ENCODE assay signal across 23 mouse cellular contexts in the genomic region with DNA sequence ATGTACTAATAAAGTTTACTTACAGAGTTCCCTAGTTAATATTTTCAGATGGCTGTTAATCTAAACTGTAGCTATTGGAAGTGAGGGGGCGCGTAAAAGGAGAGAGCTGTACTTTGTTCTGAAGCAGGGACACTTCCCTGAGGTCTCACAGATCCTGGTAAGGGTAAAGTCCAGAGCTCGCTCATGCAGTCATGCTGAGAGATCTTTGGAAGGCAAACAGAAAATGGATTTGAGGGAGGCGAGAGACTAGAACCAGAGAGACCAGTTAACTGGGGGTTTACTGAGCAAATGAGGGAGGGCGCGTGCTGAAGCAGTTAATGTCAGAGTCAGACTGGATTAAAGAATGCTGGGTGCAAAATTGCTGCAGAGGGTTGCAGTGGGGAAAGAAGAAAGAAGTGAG. TPM values are rescaled to one million over a fixed set of nuclear protein-coding genes. Genes with fewer than 3 reads are reported as not detected.
DNase-seq lines count a peak whose midpoint lies in the region; ATAC-seq and TF ChIP-seq lines count a peak whose summit lies in the region.
"Had no signal": no experiment of that assay in that cellular context is flagged by ENCODE, and none has a peak within 500 bp of the region (broad histone marks: within the 10 kb centered on the region; RNA-seq: fewer than 3 reads in every experiment).

No protein-coding gene starts in this region.

- intact Hi-C loops in heart, postnatal 10 days (cut with DNase I) = no loop called here

- H3K4me3 ChIP-seq in kidney, embryonic 14.5 days (ENCODE audit: low read length) = no peak overlapping the region
- no peak overlapping the region for H3K4me3 ChIP-seq in kidney, postnatal 0 days (replicated peaks; ENCODE audit: low read depth, low read length)
- H3K4me3 ChIP-seq in liver, embryonic 15.5 days (replicated peaks) = no peak overlapping the region
- H3K4me3 ChIP-seq: gastrocnemius, adult 2 months; heart, embryonic 15.5 days; hindbrain, embryonic 10.5 days had no signal

- no peaks in the 10 kb centered on the region for H3K9me3 ChIP-seq in kidney, embryonic 14.5 days (ENCODE audit: control insufficient read depth, low read length)
- H3K9me3 ChIP-seq in kidney, postnatal 0 days (replicated peaks; ENCODE audit: low read length) = no peaks in the 10 kb centered on the region
- H3K9me3 ChIP-seq in liver, embryonic 15.5 days (replicated peaks) = no peaks in the 10 kb centered on the region
- H3K9me3 ChIP-seq: G1E; heart, embryonic 15.5 days; hindbrain, embryonic 10.5 days had no signal

- H3K4me1 ChIP-seq in kidney, embryonic 14.5 days (ENCODE audit: control insufficient read depth, insufficient read depth, low read length) = peaks cover 4% of the 10 kb centered on the region; the same call in 1 of the 2 replicates
- H3K4me1 ChIP-seq in kidney, postnatal 0 days (replicated peaks; ENCODE audit: insufficient read depth, low read length) = peaks cover 3% of the 10 kb centered on the region; the same call in 1 of the 2 replicates
- H3K4me1 ChIP-seq in liver, embryonic 15.5 days (replicated peaks) = peaks cover 27% of the 10 kb centered on the region; the same call in 1 of the 2 replicates

- H3K9ac ChIP-seq in kidney, embryonic 14.5 days (ENCODE audit: low read depth, low read length) = no peak overlapping the region
- H3K9ac ChIP-seq in kidney, postnatal 0 days (ENCODE audit: low read depth, low read length) = no peak overlapping the region
- no peak overlapping the region for H3K9ac ChIP-seq in liver, embryonic 15.5 days
- H3K9ac ChIP-seq: heart, embryonic 15.5 days had no signal

- H3K27ac ChIP-seq in kidney, embryonic 14.5 days (ENCODE audit: low read depth, low read length) = no peak overlapping the region
- peak overlapping the region; percentile 25; the same call in 1 of the 2 replicates for H3K27ac ChIP-seq in kidney, postnatal 0 days
- H3K27ac ChIP-seq in liver, embryonic 15.5 days (replicated peaks) = peak overlapping the region; percentile 69
- H3K27ac ChIP-seq: gastrocnemius, adult 2 months; heart, embryonic 15.5 days; hindbrain, embryonic 10.5 days had no signal

- no peak for TF ChIP-seq CTCF in kidney, postnatal 0 days (IDR thresholded peaks at IDR 0.05; ENCODE audit: low read depth)

- peaks cover 13% of the 10 kb centered on the region for H3K36me3 ChIP-seq in kidney, embryonic 14.5 days (ENCODE audit: control insufficient read depth, insufficient read depth, low read length)
- H3K36me3 ChIP-seq in kidney, postnatal 0 days (ENCODE audit: insufficient read depth, low read length) = 0 out of 2 replicates have a peak, but pooled peaks cover 7% of the 10 kb centered on the region
- H3K36me3 ChIP-seq in liver, embryonic 15.5 days (replicated peaks) = 0 out of 2 replicates have a peak, but pooled peaks cover 5% of the 10 kb centered on the region
- H3K36me3 ChIP-seq: heart, embryonic 15.5 days had no signal

- WGBS in kidney, embryonic 14.5 days = 78% methylated on average over 6 of the region's 6 CpGs
- WGBS in kidney, postnatal 0 days = 72% methylated on average over 6 of the region's 6 CpGs
- WGBS in liver, embryonic 15.5 days (ENCODE audit: insufficient replicate concordance) = 65% methylated on average over 6 of the region's 6 CpGs

- no peak overlapping the region for H3K4me2 ChIP-seq in kidney, embryonic 14.5 days (replicated peaks; ENCODE audit: low read depth, low read length)
- H3K4me2 ChIP-seq in kidney, postnatal 0 days (ENCODE audit: low read length) = no peak overlapping the region
- H3K4me2 ChIP-seq in liver, embryonic 15.5 days = no peak overlapping the region
- H3K4me2 ChIP-seq: heart, embryonic 15.5 days had no signal

- peak; percentile 69 for DNase-seq in kidney, adult 11 months
- peak; percentile 11 for DNase-seq in kidney, postnatal 0 days (ENCODE audit: low spot score)
- no peak for DNase-seq in spleen, postnatal 4 days (ENCODE audit: low spot score in 2 of 2)
- DNase-seq in urinary bladder, adult 2 months (ENCODE audit: low spot score) = no peak
- no peak for DNase-seq in heart, postnatal 10 days
- DNase-seq in cerebellum, postnatal 36 days = no peak
- DNase-seq: cerebellum, postnatal 10 days; gastrocnemius, adult 2 months; heart, adult 18-20 months; layer of hippocampus, adult 9-11 months; lung, postnatal 10 days; midbrain, embryonic 14.5 days; right cerebral cortex, postnatal 4 days had no signal

- H3K27me3 ChIP-seq in kidney, embryonic 14.5 days (ENCODE audit: control insufficient read depth, insufficient read depth, low read length) = no peaks in the 10 kb centered on the region
- H3K27me3 ChIP-seq in kidney, postnatal 0 days (ENCODE audit: insufficient read depth, low read length) = no peaks in the 10 kb centered on the region
- H3K27me3 ChIP-seq in liver, embryonic 15.5 days = no peaks in the 10 kb centered on the region
- H3K27me3 ChIP-seq: heart, embryonic 15.5 days had no signal

- no peak for ATAC-seq in kidney, embryonic 14.5 days (ENCODE audit: low FRiP score, low TSS enrichment)
- peak; percentile 41 for ATAC-seq in kidney, postnatal 0 days (replicated peaks; ENCODE audit: low FRiP score, low read depth)
- ATAC-seq in liver, embryonic 15.5 days (ENCODE audit: insufficient read depth) = no peak
- ATAC-seq: CD4-positive, CD25-positive, alpha-beta regulatory T cell, adult 4 months; forebrain, embryonic 16.5 days had no signal

RNA-seq across cellular contexts. Expression of gene Amacr, which starts 4.2 kb away (rescaled TPM):
- 22.1 and 26.0 TPM in 2 replicates for polyA plus RNA-seq in kidney, embryonic 14.5 days (2014; fragmentation: Nextera tagmentation; extraction: Ambion mirVana)
- 47.4 and 54.5 TPM in 2 replicates for polyA plus RNA-seq in kidney, postnatal 0 days (2015; fragmentation: Nextera tagmentation; extraction: Ambion mirVana)
- 19.1 and 26.1 TPM in 2 replicates for polyA plus RNA-seq in liver, embryonic 15.5 days (2015; fragmentation: Nextera tagmentation; extraction: Ambion mirVana)
- 11.4 and 14.4 TPM in 2 replicates for polyA plus RNA-seq in urinary bladder, adult 2 months (2012; rRNA removed)
- 10 to 100 TPM; 19.4 to 21.2 TPM for total RNA-seq in heart, postnatal 10 days (2021)

RNA-seq across cellular contexts. Expression of gene Slc45a2, which starts 14.8 kb away (rescaled TPM):
- not detected in 2 replicates for polyA plus RNA-seq in kidney, embryonic 14.5 days (2014; fragmentation: Nextera tagmentation; extraction: Ambion mirVana)
- 0.04 TPM in 2 replicates for polyA plus RNA-seq in kidney, postnatal 0 days (2015; fragmentation: Nextera tagmentation; extraction: Ambion mirVana)
- 0.02 TPM in 1 of 2 replicates, not detected in the other for polyA plus RNA-seq in liver, embryonic 15.5 days (2015; fragmentation: Nextera tagmentation; extraction: Ambion mirVana)
- polyA plus RNA-seq in urinary bladder, adult 2 months (2012; rRNA removed) = 0.01 and 0.04 TPM in 2 replicates
- total RNA-seq in heart, postnatal 10 days (2021) = not detected
- total RNA-seq: gastrocnemius, adult 2 months; heart, adult 18-20 months; left cerebral cortex, postnatal 10 days; megakaryocyte, adult 5-6 weeks; neutrophil, adult 5-6 weeks had no signal
- polyA plus RNA-seq: CD4-positive, CD25-positive, alpha-beta regulatory T cell, adult 4 months; G1E; midbrain, embryonic 14.5 days had no signal

RNA-seq across cellular contexts. Expression of gene C1qtnf3, which starts 33.6 kb away (rescaled TPM):
- 6.0 and 8.1 TPM in 2 replicates for polyA plus RNA-seq in kidney, embryonic 14.5 days (2014; fragmentation: Nextera tagmentation; extraction: Ambion mirVana)
- 20.1 and 24.0 TPM in 2 replicates for polyA plus RNA-seq in kidney, postnatal 0 days (2015; fragmentation: Nextera tagmentation; extraction: Ambion mirVana)
- 1.1 and 1.7 TPM in 2 replicates for polyA plus RNA-seq in liver, embryonic 15.5 days (2015; fragmentation: Nextera tagmentation; extraction: Ambion mirVana)
- 36.5 and 42.8 TPM in 2 replicates for polyA plus RNA-seq in urinary bladder, adult 2 months (2012; rRNA removed)
- total RNA-seq in heart, postnatal 10 days (2021) = 1 to 10 TPM in 1 of 2 experiments, under 1 TPM in 1; 0.60 to 1.1 TPM
- total RNA-seq: G1E; heart, adult 18-20 months; megakaryocyte, adult 5-6 weeks; neutrophil, adult 5-6 weeks had no signal
- polyA plus RNA-seq: CD4-positive, CD25-positive, alpha-beta regulatory T cell, adult 4 months; G1E had no signal

RNA-seq across cellular contexts. Expression of gene Rxfp3, which starts 52.0 kb away (rescaled TPM):
- 0.24 and 0.65 TPM in 2 replicates for polyA plus RNA-seq in kidney, embryonic 14.5 days (2014; fragmentation: Nextera tagmentation; extraction: Ambion mirVana)
- polyA plus RNA-seq in kidney, postnatal 0 days (2015; fragmentation: Nextera tagmentation; extraction: Ambion mirVana) = 0.13 and 0.15 TPM in 2 replicates
- polyA plus RNA-seq in liver, embryonic 15.5 days (2015; fragmentation: Nextera tagmentation; extraction: Ambion mirVana) = 0.03 TPM in 1 of 2 replicates, not detected in the other
- polyA plus RNA-seq in urinary bladder, adult 2 months (2012; rRNA removed) = 0.03 and 0.10 TPM in 2 replicates
- total RNA-seq in heart, postnatal 10 days (2021) = under 1 TPM; 0.12 to 0.17 TPM
- total RNA-seq: G1E; gastrocnemius, adult 2 months; megakaryocyte, adult 5-6 weeks; neutrophil, adult 5-6 weeks had no signal
- polyA plus RNA-seq: CD4-positive, CD25-positive, alpha-beta regulatory T cell, adult 4 months; G1E had no signal

Comparison
In these comparisons a context has a peak if more than half of its experiments do, and no peak if none do; other contexts are left out.
1. DNase-seq: peak in kidney, adult 11 months (single experiment) and kidney, postnatal 0 days (single experiment); none in spleen, postnatal 4 days (0 of 2), urinary bladder, adult 2 months (single experiment), heart, postnatal 10 days (0 of 2) and cerebellum, postnatal 36 days (0 of 2).